Mouse (Mus musculus) WW6 (cell line): ENCODE results near the gene Itga2b.

Source experiments
- DNase-seq: peaks from one replicate; pipeline ENCODE4 v3.0.0-alpha.2; 2013; ENCODE audit warnings: low read depth, low spot score

Gene Itga2b

DNA sequence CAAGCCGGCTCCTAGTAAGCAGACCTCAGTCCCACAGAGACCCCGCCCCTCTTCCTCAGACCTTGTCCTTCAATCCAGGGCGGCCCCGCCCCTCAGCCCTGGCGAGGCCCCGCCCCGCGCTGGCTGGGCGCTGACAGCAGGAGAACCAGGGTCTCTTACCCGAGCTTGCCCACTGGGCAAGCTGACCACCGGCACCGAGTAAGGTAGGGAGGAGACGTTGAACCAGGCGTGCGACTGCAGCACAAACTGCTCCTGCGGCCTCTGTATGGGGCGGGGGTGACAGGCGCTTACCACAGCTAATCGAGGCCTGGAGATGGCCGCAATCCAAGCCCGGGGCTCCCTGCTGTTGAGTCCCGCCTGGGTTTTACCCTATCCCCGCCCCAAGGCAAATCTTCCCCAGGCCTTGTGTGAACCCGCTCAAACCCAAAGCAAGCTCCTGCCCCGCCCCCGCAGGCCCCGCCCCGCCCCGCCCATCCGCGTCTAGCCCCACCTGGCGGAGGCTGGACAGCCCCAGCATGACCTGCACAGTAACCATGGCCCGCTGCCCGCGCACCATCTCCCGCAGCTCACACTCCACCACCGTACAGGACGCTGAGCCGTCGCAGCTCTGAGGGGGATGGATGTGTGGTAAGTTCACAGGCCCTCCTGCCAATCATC, 14.1 kb downstream of the Itga2b start:
- peak; percentile 86 for DNase-seq

DNA sequence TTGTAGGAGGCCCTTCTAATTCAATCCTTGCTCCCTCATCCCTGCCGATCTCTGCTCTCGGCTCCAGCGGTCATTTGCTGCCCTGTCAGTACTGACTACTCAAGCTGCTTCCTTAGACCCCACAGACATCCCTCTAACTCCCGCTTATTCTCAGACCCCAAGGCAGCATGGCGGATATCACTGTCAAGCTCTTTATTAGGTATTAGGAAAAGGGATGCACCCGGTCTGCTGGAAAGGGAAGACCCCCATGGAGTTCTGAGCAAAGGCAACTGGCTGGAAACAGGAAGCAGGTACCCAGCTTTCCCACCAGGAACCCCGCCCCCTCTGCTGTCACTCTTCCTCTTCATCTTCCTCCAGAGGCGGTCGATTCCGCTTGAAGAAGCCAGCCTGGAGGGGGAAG, 16.8 kb downstream of the Itga2b start:
- no peak for DNase-seq

DNA sequence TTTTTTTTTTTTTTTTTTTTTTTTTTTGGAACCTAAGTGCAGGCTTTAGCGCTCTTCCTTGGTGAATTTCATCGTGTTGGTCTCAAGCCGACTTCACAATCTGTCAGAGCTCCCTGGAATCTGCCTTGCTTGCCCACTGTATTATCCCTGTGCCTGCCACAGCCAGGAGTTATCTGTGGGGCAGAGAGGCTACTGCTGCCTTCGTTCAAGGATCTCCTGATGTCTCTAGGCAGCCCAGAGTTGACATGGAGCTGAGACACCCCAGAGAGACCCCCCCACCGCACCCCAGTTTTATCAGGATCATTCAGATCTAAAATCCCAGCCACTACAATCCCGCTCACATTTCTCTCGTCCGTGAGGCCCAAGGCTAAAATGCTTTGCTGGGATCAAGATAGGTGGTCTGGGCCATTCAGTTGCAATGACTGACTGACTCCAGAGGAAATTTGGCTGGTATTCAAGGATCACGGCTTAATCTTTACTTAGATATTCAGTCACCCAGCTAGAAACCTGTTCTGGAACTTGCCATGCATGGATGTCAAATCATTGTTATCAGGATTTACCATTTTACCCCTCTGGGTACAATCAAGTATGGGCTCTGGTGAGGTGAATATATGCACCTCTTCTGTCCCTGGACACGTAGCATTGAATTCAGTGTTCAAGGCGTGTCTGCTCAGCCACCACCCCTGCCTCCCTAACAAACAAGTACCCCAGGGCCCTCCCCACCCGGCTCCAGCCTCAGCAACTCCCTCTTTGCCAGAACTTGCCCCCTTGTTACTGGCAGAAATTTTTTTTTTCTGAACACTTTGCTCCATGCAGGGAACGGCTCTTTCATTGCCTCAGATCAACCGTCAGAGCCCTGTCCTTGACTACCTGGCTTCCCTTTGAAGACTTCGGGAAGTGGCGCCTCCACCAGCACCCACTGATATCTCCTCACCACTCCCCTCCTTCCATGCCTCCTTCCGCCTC, 20.6 kb downstream of the Itga2b start:
- DNase-seq, result no peak

DNA sequence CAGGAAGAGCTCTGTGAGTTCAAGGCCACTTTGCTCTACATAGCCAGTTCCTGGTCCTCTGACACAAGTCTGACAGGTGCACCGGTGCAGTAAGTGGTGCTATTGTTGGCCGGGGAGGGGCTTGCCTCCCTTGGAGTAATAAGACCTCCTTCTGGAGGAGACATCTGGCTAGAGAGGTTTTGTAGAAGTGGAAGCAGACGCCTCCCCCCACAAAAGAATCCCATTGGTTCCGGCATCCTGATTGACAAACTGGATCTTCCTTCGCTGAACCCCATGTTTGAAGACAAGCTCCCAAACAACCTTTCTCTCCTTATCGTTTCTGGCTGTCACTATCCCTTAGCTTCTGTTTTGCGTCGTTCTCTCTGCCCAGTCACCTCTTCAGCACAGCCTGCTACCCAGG, 21.6 kb downstream of the Itga2b start:
- no peak for DNase-seq

DNA sequence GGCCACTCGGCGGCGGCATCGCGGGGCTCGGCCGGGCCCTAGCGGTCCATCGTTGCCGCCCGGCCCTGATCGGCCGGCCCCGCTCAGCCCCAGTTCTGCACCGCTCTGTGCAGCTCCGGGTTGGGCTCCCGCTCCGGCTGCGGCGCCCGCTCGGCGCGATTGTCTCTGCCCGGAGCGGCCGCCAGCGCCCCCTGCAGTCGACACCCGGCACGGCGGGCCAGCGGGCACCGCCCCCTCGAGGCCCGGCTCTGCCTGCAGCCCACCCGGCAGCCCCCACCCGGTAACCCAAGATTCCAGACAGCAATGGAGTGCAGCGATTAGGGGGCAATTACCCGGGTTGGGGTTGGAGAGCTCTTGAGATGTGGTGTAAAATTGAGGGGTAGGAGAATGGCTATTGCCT, 22.4 kb downstream of the Itga2b start, which contains the start of gene Fam171a2:
Fam171a2 (minus strand) TSS at position 186 of the 400 bp plus-strand sequence.
- DNase-seq, result no peak

DNA sequence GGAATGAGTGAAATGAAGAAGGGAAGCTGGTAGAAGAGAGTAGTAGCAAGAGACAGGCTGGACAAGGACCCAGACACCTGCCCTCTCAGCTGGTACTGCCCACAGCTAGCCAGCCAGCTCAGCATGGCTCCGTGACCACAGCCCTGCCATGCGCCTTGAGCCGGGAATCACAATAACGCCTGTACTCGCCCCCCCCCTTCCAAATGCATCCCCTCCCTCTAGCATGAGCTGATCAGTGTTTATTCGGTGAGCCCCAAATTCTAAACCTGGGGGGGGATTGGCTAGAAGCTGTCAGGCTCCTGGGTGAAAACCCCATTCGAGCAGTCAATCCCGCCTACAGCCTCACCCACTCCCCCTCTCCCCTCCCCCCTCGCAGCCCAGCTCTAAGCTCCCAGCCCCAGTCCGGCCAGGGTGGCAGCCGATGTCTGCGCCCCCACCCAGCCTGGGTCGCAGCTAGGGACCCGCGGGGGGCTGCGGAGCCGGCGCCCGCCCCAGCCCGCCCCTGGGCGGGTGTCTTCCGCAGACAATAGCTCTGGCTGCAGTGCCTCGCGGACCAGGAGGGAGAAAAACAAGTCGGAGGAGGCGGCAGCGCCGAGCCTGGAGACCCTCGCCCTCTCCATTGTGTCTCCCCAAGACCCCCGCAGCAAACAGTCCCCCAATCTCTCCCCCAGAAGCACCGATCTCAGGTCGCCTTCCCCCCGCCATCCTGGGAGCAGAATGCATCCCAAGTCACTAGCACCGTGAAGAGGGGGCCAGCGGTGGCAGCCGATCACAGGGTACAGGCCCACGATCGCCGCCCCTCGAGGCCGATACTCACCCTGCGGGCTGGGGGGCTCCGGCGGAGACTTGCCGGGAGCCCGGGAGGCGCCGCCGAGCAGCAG, 23.1 kb downstream of the Itga2b start:
- no peak for DNase-seq

DNA sequence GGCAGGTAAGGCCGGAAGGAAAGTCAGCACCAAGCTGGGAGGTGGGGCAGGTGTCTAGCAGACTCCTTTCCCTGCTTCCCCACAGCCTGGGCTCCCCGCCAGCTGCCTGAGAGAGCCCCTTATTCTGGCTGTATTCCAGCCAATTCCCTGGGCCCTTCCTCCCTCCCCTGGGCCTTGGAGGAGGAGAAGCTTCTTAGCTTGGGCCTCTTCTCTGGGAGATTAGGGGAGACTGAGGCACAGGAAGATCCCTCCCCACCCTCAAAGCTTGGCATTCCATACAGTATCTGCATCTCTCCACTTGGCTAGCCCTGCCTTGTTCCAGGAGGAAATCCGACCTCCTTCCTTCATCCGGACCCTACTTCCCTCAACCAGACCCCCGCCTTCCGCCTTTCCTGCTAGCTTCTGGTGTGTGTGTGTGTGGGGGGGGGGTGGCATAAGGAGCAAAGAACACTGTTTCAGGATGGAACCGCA, 24.0 kb downstream of the Itga2b start:
- DNase-seq, result no peak

DNA sequence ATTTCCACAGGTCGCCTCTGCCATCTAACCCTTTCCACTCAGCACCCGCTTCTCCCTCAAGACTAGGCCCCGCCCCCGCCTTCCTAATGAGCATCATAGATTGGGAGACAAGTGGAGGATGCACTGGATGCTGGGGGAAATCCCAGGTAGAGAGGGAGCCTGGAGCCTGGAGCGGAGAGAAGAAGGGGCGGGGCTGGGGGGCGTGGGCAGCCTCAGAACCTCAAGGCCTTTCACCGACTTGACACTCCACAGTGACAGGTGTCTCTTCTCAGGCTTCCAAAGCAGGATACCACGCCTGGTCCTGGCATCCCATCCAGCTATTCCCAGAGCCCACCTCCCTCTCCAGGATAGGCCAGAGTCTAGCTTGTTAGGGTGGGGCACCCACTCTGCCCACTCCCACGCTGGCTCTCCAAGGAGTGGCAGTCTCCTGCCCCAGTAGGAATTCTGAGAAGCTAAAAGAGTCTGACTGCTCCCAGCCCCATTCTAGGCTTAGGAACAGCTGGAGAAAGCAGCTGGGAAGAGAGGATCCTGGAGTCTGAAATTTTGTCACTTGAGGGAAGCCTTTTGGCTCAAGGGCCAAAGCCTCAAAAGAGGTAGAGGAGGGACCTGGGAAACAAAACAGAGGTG, 24.5 kb downstream of the Itga2b start:
- no peak for DNase-seq

DNA sequence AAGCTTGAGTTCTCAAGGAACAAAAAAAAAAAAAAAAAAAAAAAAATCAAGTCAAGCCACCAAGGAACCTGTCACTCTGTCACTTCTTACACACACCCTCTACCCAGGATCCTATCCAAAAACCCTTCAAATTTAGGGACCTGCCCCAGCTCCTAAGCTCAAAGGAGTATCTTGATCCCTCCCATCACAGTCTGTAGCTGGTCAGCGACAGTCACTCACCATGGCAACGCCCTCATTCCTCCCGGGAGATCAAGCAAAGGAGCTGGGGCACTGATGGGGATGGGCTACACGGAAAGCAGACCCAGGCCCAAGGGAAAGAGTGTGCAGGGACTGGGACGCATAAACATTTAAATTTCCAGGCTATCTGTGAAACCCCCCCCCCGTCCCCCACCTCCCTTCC, 25.1 kb downstream of the Itga2b start:
- DNase-seq, result no peak

DNA sequence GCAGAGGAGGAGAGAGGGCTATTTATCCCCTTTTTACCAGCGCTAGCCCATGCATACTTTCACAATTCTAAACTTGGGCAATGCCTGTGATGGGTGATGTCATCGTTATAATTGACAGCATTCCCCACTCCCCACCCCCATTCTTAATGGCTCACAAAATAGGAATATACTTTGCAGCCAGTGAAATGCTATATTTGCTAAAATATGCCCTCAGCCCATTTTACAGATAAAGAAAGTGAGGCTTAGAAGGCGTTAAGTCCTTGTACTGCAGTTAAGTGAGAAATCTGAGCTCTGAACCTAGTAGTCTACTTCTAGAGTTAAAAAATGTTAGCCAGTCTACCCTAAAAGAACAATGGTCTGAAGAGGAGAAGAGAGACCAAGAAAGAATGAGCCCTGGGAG, 25.6 kb downstream of the Itga2b start:
- DNase-seq, result no peak

DNA sequence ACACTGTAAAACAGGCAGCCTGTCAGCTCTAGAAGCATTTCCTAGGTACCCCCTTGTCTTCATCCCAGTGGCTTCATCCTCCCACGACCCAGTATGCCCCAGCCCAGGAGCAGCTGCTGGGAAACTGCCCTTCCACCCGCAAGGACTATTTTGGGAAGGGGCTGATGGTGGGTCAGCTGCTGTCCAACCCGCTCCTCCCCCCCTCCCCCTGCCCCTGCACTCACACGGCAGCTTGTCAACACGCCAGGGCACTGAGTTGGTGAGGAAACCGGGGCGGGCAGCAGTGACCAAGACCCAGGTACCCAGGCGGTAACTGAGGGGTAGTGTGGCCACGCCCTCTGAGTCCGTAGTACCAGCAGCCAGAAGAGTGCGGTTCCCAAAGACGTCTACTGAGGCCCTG, 26.2 kb downstream of the Itga2b start:
- no peak for DNase-seq

DNA sequence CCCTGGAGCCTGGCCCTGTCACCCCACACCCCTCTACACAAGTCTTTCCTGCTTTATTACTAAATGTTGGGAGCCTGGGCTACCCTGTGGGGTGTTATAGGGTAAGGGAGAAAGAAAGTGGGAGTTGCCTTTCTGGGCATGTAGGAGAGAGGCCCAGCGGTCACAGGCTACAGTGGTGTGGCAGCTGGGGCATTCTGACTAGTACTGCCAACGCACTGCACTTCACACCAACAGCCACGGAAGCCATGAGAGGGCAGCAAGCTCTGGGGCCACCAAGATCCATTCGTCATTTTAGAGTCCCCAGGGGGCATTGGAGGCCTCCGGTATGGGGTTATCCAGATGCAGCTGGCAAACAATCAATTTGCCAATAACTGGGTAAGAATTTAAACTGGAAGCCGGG, 27.8 kb downstream of the Itga2b start:
- no peak for DNase-seq

DNA sequence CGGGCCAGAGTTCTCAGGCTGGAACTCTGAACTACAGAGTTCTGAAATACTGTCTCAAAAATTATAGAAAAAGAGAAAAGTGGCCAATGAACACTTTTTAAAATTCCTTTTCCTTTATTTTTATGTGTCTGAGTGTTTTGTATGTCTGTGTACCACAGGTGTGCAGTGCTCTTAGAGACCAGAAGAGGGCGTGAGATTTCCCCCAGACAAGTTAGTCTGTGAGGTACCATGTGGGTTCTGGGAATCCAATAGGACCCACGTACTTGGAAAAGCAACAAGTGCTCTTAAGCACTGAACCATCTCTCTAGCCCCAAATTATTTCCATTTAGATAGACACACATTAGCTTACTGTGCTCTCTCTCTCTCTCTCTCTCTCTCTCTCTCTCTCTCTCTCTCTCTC, 28.5 kb downstream of the Itga2b start:
- DNase-seq, result no peak

DNA sequence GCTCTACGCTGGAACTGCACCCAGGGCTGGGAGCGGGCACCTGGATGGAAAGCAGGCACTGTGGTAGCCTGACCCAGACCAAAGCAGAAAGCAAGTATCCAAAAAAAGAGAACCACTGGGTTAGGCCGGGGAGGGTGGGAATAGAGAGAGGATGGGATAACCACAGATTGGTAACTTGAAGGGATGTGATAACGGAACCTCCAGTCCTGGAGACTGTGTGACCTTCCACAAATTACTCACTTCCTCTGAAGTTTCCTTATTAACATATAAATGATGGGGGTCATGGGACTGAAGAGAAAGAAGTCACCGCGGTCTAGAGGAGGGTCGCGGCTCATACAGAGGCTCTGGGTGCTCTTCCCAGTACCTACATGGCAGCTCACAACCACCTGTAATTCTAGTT, 29.7 kb downstream of the Itga2b start:
- no peak for DNase-seq

DNA sequence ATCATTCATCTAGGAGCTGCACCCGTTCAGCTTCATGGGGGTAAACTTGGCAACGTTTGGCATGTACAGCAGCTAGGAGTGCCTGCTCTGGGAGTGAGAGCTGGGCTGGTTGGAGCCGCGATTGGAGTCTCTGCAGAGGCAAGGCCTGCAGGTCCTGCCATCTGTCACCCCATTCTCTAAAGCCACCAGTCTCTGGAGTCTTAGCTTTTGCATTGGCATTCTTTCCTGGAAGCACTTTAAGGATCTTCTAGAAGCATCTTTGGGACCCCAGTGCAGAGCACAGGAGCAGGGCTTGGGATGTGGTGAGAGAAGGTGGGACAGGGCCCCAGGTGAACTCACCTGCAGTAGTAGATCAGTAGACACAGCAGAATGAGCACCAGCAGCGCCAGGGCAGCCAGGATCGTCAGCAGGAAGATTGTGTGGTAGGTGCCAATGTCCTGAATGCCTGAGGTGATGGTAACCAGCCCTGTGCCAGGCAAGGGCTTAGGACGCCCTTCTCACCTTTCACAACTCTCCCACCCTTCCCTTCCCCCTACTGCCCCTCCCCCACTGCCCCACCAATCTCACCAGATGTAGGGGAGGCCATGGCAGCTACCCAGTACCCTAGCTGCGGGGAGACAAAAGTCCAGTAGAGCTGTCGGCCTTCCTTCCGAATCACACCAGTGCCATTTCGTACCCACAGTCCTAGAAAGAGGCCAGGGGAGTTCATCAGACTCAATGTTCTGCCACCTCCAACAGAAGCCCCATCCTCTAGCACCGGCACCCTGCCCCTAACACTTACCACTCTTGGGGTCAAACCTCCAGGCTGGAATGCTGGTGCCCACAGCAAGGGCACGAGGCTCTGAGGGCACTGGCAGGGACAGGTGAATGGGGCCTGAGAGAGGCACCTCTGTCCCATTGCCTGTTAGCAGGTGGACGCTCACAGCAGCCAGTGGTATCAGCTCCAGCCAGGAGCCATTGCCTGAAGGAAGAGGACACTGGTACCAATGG, 30.5 kb downstream of the Itga2b start:
- no peak for DNase-seq

DNA sequence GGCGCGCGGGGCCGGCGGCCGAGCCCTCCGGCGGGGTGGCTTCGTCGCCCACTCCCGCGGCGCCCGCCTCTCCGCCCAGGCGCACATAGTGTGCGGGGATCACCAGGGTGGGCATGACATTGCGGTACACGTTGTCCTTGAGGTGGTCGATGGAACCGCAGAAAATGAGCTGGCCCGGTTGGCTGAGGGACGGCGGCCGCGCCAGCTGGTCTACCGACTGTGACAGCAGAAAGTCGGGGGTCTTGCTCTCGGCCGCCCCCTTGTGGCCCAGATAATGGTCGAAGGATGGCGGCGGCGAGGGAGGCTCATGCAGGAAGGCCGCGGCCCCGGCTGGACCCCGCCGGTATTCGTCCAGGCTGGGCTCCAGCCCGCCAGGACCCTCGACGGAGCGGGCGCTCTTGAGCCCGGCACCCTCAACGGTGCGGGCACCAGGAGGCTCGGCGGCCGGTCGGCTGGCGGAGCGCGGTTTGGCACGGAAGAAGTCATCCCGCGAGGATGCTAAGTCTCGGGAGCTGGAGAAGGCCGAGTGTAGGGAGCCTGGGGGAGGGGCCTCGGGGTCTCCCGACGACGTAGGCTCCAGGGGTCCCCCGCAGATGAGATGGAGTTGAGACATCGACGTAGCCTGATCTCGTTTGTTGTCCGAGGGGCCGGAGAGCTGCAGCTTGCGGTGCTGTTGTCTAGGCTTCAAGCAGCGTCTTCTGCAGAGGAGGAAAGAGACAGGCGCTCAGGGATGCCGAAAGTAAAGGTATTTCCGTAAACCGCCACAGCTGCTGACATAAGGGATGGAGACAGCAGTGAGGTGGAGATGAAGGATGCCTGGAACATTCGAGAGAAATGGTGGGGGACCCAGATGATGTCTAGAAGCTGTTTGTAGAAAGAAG, 31.5 kb downstream of the Itga2b start:
- DNase-seq, result no peak

DNA sequence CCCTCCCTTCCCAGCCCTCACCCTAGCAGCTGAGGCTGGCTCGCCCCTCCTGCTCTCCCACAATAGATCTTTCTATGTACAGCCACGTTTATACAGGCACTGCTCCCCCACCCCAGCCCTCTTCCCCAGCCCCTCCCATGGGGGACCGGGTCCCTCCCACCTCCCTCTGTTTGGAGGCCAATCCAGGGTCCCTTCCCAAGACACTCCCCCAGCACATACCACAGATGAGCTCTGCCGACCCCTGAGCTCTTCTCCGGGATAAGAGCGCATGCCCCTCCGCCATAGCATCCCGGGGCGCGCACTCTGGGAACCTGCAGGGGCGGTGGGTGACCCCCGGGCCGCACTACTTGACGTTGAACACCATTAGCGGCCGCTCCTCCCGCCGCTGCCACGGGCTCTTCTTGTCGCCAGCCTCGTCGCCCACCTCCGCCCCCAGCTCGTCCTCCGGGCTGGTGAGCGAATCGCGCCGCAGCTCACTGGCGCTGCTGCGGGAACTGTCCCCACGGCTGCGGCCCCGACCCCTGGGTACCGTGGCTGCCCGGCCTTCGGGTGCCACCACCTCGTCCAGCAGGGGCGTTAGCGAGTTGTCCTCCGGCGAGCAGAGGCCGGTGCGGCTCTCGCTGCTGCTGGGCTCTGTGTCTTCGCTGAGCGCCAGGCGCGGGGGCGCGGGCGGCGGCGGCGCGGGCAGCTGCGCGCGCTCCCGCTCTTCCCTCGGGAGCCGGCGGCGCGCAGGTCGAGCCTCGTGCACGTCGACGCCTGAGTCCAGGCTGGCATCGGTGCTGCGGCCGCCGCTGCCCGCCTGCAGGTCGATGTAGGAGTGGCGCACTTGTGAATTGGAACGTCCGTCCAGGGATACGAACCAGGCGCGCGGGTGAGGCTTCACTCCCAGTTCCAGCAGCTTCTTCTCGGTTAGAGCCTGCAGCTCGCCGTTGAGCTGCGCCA, 32.5 kb downstream of the Itga2b start:
- no peak for DNase-seq

DNA sequence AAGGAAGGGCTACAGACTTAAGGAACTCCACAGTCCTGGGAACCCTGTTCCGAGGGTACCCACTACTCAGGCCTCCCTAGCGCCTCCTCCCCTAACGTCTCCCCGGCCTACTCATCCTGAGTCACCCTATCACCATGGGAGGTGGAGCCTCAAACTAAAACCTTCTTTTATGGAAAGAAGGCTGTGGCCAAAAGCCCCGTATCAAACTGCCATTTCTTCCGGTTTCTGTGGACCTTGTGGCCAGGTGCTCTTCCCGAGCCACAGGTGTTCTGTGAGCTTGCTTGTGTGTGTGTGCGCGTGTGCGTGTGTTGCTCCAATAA, 33.5 kb downstream of the Itga2b start:
- DNase-seq, result no peak
